Mouse (Mus musculus) ES-E14 (cell line): ENCODE data around the gene Gusb.

Experiments used
- CHD2 ChIP-seq: IDR thresholded peaks from 2 replicates; pipeline ENCODE4 v1.6.1; 2014; ENCODE audit warnings: mild to moderate bottlenecking, low read depth, low read length, inconsistent platforms
- HCFC1 ChIP-seq: IDR thresholded peaks from 2 replicates; pipeline ENCODE4 v1.6.1; 2012; ENCODE audit warnings: low read length, inconsistent platforms, borderline replicate concordance; ENCODE audit not compliant: insufficient read depth
- MAFK ChIP-seq: IDR thresholded peaks from 2 replicates; pipeline ENCODE4 v1.6.1; 2014; ENCODE audit warnings: mild to moderate bottlenecking, low read depth, low read length, inconsistent platforms; ENCODE audit not compliant: insufficient read depth
- ZC3H11A ChIP-seq: IDR thresholded peaks from 2 replicates; pipeline ENCODE4 v1.6.1; 2012; ENCODE audit warnings: low read depth, mild to moderate bottlenecking, inconsistent platforms, low read length, borderline replicate concordance
- ZNF384 ChIP-seq: IDR thresholded peaks from 2 replicates; pipeline ENCODE4 v1.6.1; 2012; ENCODE audit warnings: low read depth, low read length, inconsistent platforms

- TF ChIP-seq ZC3H11A (no peak), HCFC1 (no peak), ZNF384 (no peak), CHD2 (no peak), MAFK (no peak)
These were observed 13.5 kb downstream of the Gusb start for GRCm38 (mm10) chr5:129989376-129989775.
